Mouse (Mus musculus): ENCODE data around the gene Iars2.
"Not testable (repeated sequence)": the region's sequence is repeated elsewhere in the genome, so short reads cannot be mapped to it uniquely, and the experiment has no call there.

Iars2 gene

GRCm38 (mm10) chr1:185331983-185332430 lies 2.8 kb upstream of the Iars2 start, which contains the start of gene Bpnt1:
Bpnt1 (plus strand) TSS chr1:185332149.
- DNase-seq (ENCODE audit: low read depth, low spot score), result peak; percentile 90

GRCm38 (mm10) chr1:185331364-185331763 lies 2.2 kb upstream of the Iars2 start:
- no peak for DNase-seq (ENCODE audit: low read depth, low spot score)

GRCm38 (mm10) chr1:185329851-185330250 lies 655 bp upstream of the Iars2 start:
- DNase-seq (ENCODE audit: low read depth, low spot score), result no peak

DNA sequence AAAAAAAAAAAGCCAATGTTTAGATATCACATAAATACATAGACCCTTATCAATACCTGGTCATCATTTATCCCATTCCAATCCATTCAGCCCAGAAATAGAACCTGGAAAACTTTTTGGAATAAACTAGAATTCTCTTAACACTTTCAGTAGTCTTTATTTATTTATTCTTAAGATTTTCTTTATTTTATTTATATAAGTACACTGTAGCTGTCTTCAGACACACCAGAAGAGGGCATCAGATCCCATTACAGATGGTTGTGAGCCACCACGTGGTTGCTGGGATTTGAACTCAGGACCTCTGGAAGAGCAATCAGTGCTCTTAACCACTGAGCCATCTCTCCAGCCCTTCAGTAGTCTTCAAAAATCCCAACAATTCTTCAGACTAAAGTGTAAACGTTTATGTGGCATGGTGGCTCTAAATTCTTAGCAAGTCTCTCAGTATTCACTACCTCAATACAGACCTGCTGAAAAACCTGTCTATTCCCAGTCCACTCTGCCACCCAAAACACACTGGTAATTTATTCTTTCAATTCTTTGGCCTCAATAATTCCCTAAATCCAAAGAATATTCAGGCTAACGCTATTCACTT lies 1.3 kb downstream of the Iars2 start:
- DNase-seq (ENCODE audit: low read depth, low spot score), result not testable (repeated sequence)

- DNase-seq (ENCODE audit: low read depth, low spot score), result no peak
Observed at GRCm38 (mm10) chr1:185315846-185316568, 13.2 kb downstream of the Iars2 start.

- no peak for DNase-seq (ENCODE audit: low read depth, low spot score)
Observed at GRCm38 (mm10) chr1:185314546-185314945, 14.7 kb downstream of the Iars2 start.

GRCm38 (mm10) chr1:185311949-185312348 lies 17.2 kb downstream of the Iars2 start:
- no peak for DNase-seq (ENCODE audit: low read depth, low spot score)

DNA sequence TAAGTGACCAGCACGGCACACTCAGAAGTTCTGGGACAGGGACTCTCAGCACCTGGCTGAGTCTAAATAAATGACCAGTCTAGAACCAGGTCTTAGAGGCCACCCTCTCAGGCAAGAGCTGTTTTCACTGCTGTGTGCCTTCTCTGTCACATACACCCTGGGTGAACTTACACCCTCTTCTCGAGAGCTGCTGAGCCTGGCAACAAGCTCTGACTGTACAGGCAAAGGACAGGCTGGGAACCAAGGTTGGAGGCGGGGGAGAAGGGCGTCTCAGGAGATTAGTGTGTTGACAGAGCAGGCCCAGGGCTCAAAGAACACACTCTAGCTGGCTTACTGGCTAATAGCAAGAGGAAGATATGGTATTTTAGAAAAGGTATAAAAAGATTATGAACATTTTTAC lies 20.3 kb downstream of the Iars2 start:
- no peak for DNase-seq (ENCODE audit: low read depth, low spot score)

- no peak for DNase-seq (ENCODE audit: low read depth, low spot score)
Observed at GRCm38 (mm10) chr1:185308334-185308733, 20.9 kb downstream of the Iars2 start.

GRCm38 (mm10) chr1:185307645-185308044 lies 21.6 kb downstream of the Iars2 start:
- no peak for DNase-seq (ENCODE audit: low read depth, low spot score)

GRCm38 (mm10) chr1:185306836-185307235 lies 22.4 kb downstream of the Iars2 start:
- no peak for DNase-seq (ENCODE audit: low read depth, low spot score)

DNA sequence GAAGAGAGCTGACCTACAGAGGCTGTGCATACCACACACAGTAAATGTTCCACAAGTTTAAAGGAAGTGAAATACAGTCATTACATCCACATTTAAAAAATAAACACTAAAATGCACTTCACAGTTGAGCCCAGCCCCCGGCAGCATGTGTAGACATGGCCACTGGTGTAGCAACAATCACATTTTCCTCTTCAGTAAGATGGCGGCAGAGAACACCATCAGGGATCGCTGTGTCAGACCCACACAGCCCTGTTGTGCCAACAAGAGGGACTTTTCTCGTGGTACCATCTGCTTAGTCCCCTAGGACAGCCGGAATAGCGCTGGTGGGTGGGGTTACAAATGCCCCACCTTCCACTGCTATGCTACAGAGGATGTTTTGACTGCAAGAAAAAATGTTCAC lies 26.4 kb downstream of the Iars2 start:
- DNase-seq (ENCODE audit: low read depth, low spot score), result peak; percentile 50

DNA sequence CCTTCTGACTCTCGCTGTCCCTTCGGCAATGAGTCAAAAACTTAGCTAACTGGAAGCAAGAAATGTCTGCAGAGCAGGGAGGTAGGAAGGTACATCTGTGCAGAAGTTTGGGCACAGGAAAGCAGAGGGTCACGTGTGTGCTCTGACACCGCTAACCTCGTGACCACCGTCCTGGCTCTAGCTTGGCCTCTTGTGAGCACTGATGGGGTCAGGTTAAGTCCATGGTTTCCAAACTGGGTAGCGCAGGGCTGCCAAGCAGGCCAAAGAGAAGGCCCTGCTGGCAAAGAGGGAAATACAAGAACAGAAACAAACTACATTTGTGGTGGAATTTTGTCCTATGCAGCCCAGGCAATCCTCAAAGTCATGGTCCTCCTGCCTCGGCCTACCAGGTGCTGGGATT lies 30.7 kb downstream of the Iars2 start:
- DNase-seq (ENCODE audit: low read depth, low spot score), result no peak

DNA sequence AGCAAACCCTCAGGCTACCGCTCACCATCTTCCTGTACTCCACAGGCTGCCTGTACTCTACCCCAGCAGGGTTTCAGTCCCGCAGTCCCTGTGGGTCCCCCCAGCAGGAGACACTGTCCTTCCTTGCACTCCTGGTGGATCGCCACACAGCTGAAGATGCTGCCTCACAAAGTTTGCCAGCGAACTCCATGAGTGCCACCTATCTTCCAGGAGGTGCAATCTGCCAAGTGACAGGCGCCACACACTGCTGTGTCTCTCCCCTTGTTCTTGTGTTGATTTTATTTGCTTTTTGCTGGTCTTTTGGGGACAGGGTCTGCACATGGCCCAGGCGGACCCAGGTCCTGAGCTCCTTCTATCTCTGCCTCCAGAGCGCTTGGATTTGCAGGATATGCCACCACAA lies 32.3 kb downstream of the Iars2 start:
- DNase-seq (ENCODE audit: low read depth, low spot score), result no peak

GRCm38 (mm10) chr1:185292646-185293360 lies 36.4 kb downstream of the Iars2 start:
- DNase-seq (ENCODE audit: low read depth, low spot score), result no peak

GRCm38 (mm10) chr1:185291336-185291735 lies 37.9 kb downstream of the Iars2 start:
- DNase-seq (ENCODE audit: low read depth, low spot score), result no peak

DNA sequence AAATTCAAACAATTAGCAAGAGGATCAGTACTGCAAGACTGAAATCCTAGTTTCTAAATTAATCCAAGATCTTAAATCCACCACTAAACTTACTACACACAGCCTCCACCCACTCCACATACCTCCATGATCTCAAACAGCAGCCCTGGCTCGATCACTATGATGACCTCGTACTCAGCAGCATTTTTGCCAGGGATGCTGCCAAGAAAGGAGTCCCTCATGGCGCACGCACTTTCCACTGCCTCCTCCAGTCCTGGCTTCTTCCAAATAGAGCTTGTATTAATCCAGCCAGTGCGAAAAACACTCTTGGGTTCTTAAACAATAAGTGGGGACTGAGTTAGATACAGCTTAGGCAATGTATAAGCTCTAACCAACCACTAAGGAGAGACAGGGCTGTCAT lies 40.0 kb downstream of the Iars2 start:
- no peak for DNase-seq (ENCODE audit: low read depth, low spot score)

DNA sequence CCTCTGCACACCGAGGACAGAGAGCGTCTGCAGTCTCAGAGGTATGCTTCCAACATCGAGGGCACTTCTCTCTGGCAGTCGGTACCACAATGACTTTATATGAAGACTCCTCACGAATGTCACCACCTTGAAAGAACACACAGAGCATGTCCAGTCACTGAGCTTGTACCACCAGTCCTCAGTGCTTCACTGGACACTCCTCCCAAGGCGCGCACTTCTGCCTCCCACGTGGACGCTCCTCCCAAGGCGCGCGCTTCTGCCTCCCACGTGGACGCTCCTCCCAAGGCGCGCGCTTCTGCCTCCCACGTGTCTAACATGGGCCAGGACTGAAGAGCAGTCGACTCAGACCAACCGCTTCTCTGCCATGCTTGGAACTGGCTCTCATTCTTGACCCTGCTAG lies 42.1 kb downstream of the Iars2 start:
- no peak for DNase-seq (ENCODE audit: low read depth, low spot score)

- DNase-seq (ENCODE audit: low read depth, low spot score), result no peak
Observed at GRCm38 (mm10) chr1:185285171-185285570, 44.0 kb downstream of the Iars2 start.

DNA sequence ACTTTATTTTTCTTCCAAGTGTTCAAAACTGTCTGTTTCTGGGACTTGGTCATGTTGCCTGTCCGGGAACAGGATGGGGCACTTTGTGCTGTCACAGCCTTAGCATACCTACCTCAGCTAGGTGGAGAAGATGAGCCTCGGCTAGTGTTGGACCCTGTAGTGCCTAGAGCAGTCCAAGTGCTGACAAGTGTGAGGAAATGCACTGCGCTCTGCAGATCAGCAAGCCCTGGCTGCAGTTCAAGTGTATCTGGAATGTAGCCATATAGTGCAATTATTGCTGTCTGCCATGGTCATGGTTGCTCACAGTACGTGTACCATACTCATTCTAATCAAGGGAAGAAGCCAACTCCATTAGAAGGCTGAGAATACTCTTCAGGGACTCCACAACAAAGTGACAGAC lies 44.5 kb downstream of the Iars2 start:
- no peak for DNase-seq (ENCODE audit: low read depth, low spot score)

DNA sequence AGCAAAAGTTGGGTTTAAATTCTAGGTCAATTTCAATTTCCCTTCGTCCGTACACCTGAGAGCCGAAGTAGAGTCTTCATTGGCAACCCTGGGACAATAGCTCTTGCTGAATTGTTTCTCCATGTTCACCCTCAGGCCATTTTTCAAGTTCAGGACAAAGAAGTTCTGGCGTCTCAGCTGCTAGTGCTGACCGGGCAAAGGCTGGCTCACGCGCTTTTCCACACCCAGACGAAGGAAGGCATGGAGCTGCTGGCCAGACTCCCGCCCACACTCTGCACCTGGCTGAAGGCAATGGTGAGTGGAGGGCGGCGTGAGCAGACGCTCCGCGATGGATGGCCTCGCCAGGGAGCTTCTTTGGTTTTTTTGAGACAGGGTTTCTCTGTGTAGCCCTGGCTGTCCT lies 45.9 kb downstream of the Iars2 start:
- DNase-seq (ENCODE audit: low read depth, low spot score), result no peak

- DNase-seq (ENCODE audit: low read depth, low spot score), result no peak
Observed at GRCm38 (mm10) chr1:185282846-185283245, 46.4 kb downstream of the Iars2 start.

DNA sequence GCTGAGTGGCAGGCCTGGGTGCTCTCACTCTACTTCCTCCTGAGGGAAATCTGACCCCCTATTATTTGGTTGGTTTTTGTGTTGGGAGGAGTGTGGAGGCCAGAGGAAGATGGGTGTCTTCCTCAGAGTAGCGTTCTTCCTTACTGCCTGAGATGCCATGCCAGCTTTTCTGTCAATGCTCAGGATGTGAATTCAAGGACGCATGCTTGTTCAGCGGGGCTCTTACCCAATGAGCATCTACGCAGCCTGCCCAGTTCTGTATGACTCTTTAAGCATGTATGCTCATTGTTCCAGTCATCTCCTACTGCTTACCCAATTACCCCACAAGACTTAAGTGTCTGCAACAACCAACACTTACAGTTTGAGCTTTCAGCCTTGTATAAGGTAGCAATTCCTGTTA lies 48.6 kb downstream of the Iars2 start:
- DNase-seq (ENCODE audit: low read depth, low spot score), result no peak
